Mouse (Mus musculus): Measurements from ENCODE around the gene Zbtb7a. TPM values are rescaled to one million over a fixed set of nuclear protein-coding genes. Genes with fewer than 3 reads are reported as not detected.
A peak's percentile ranks its signal among the peaks of the same experiment; 100 is the strongest.

Gene Zbtb7a
- 4.9 and 5.5 TPM in 2 replicates for polyA plus RNA-seq (2014; fragmentation: Nextera tagmentation; extraction: Ambion mirVana)

GRCm38 (mm10) chr10:81134966-81135681, at the start of gene Zbtb7a:
Zbtb7a (plus strand) TSS chr10:81135220.
- H3K4me2 ChIP-seq (ENCODE audit: low read depth, low read length): peak within 1 kb of the TSS; percentile 98
- peak within 1 kb of the TSS; percentile 76 for H3K4me3 ChIP-seq (ENCODE audit: low read depth, low read length)
- H3K4me1 ChIP-seq (ENCODE audit: control insufficient read depth, insufficient read depth, low read length): peaks cover 11% of the 10 kb centered on the region
- H3K9me3 ChIP-seq (replicated peaks; ENCODE audit: control insufficient read depth, low read length): no peaks in the 10 kb centered on the region
- ATAC-seq (replicated peaks; ENCODE audit: insufficient number of reproducible peaks, low FRiP score, low TSS enrichment, low read depth) (no peak), DNase-seq (ENCODE audit: low spot score) (peak; percentile 59)
- H3K36me3 ChIP-seq (replicated peaks; ENCODE audit: control insufficient read depth, insufficient read depth, low read depth, low read length): no peaks in the 10 kb centered on the region
- H3K27ac ChIP-seq (replicated peaks; ENCODE audit: low read depth, low read length): peak within 1 kb of the TSS; percentile 91
- peaks cover 13% of the 10 kb centered on the region for H3K27me3 ChIP-seq (ENCODE audit: control insufficient read depth, insufficient read depth, low read length)
- H3K9ac ChIP-seq (replicated peaks; ENCODE audit: low read length): peak within 1 kb of the TSS; percentile 91
- WGBS: 2% methylated on average over 40 of the region's 41 CpGs

DNA sequence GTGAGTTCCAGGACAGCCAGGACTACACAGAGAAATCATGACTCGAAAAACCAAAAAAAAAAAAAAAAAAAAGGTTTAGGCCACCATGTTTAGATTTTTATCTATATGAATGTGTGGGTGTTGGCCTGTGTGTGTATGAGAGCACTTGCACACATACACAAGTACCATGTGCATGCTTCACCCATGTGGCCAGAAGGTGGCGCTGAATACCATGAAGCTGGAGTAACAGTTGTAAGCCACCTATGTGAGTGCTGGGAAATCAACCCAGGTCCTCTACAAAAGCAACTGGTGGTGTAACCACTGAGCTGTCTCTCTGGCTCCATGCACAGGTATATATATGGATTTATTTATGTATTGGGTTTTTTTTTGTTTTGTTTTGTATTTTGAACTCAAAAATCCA, 48.0 kb upstream of the Zbtb7a start:
- ATAC-seq (replicated peaks; ENCODE audit: insufficient number of reproducible peaks, low FRiP score, low TSS enrichment, low read depth): no peak
- 0 out of 2 replicates have a peak, but pooled peaks cover 2% of the 10 kb centered on the region for H3K4me1 ChIP-seq (ENCODE audit: control insufficient read depth, insufficient read depth, low read length)
- no peak overlapping the region for H3K4me3 ChIP-seq (ENCODE audit: low read depth, low read length)

DNA sequence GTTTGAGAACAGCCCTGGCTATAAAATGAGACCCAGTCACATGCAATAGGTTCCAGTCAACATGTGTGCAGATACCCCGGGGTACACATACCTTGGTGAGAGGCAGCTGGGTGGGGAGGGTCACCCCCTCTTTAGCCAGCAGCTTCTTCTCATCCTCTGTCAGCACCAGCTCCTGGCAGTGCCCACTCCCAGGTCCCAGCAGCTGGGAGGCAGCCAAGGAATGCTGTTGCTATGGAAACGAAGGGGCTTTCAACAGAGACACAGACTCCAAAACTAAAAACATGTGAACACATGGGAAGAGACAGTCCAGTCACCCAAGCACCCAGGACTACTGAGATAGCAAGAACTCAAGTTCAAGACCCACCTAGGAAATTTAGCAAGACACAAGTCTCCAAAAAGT, 45.8 kb upstream of the Zbtb7a start:
- Histone ChIP-seq H3K4me1 (ENCODE audit: control insufficient read depth, insufficient read depth, low read length) (0 out of 2 replicates have a peak, but pooled peaks cover 2% of the 10 kb centered on the region), H3K36me3 (replicated peaks; ENCODE audit: control insufficient read depth, insufficient read depth, low read depth, low read length) (no peaks in the 10 kb centered on the region), H3K9ac (replicated peaks; ENCODE audit: low read length) (no peak overlapping the region), H3K27me3 (ENCODE audit: control insufficient read depth, insufficient read depth, low read length) (no peaks in the 10 kb centered on the region), H3K4me2 (ENCODE audit: low read depth, low read length) (no peak overlapping the region), H3K27ac (replicated peaks; ENCODE audit: low read depth, low read length) (no peak overlapping the region), H3K4me3 (ENCODE audit: low read depth, low read length) (no peak overlapping the region), H3K9me3 (replicated peaks; ENCODE audit: control insufficient read depth, low read length) (no peaks in the 10 kb centered on the region)
- no peak for ATAC-seq (replicated peaks; ENCODE audit: insufficient number of reproducible peaks, low FRiP score, low TSS enrichment, low read depth)
- peak; percentile 77 for DNase-seq (ENCODE audit: low spot score)
- 70% methylated on average over 2 of the region's 2 CpGs for WGBS

More for the DNA sequence above, 48.0 kb upstream of the Zbtb7a start:
- no peak overlapping the region for H3K9ac ChIP-seq (replicated peaks; ENCODE audit: low read length)
- DNase-seq (ENCODE audit: low spot score): no peak
- H3K36me3 ChIP-seq (replicated peaks; ENCODE audit: control insufficient read depth, insufficient read depth, low read depth, low read length): peaks cover 4% of the 10 kb centered on the region; the same call in 1 of the 2 replicates
- 48% methylated on average over 2 of the region's 2 CpGs for WGBS
- no peak overlapping the region for H3K27ac ChIP-seq (replicated peaks; ENCODE audit: low read depth, low read length)
- no peak overlapping the region for H3K4me2 ChIP-seq (ENCODE audit: low read depth, low read length)
- H3K27me3 ChIP-seq (ENCODE audit: control insufficient read depth, insufficient read depth, low read length): no peaks in the 10 kb centered on the region
- H3K9me3 ChIP-seq (replicated peaks; ENCODE audit: control insufficient read depth, low read length): no peaks in the 10 kb centered on the region

GRCm38 (mm10) chr10:81090621-81091020, 44.4 kb upstream of the Zbtb7a start:
- 0 out of 2 replicates have a peak, but pooled peaks cover 2% of the 10 kb centered on the region for H3K4me1 ChIP-seq (ENCODE audit: control insufficient read depth, insufficient read depth, low read length)
- H3K4me2 ChIP-seq (ENCODE audit: low read depth, low read length): no peak overlapping the region
- no peak overlapping the region for H3K9ac ChIP-seq (replicated peaks; ENCODE audit: low read length)
- no peak overlapping the region for H3K27ac ChIP-seq (replicated peaks; ENCODE audit: low read depth, low read length)
- H3K4me3 ChIP-seq (ENCODE audit: low read depth, low read length): no peak overlapping the region
- no peaks in the 10 kb centered on the region for H3K9me3 ChIP-seq (replicated peaks; ENCODE audit: control insufficient read depth, low read length)
- no peaks in the 10 kb centered on the region for H3K27me3 ChIP-seq (ENCODE audit: control insufficient read depth, insufficient read depth, low read length)
- H3K36me3 ChIP-seq (replicated peaks; ENCODE audit: control insufficient read depth, insufficient read depth, low read depth, low read length): no peaks in the 10 kb centered on the region
- ATAC-seq (replicated peaks; ENCODE audit: insufficient number of reproducible peaks, low FRiP score, low TSS enrichment, low read depth) (no peak), DNase-seq (ENCODE audit: low spot score) (no peak)
- WGBS: 73% methylated on average over 7 of the region's 7 CpGs

GRCm38 (mm10) chr10:81092465-81093250, 42.4 kb upstream of the Zbtb7a start:
- Histone ChIP-seq H3K9me3 (replicated peaks; ENCODE audit: control insufficient read depth, low read length) (no peaks in the 10 kb centered on the region), H3K4me1 (ENCODE audit: control insufficient read depth, insufficient read depth, low read length) (0 out of 2 replicates have a peak, but pooled peaks cover 2% of the 10 kb centered on the region), H3K9ac (replicated peaks; ENCODE audit: low read length) (no peak overlapping the region), H3K4me3 (ENCODE audit: low read depth, low read length) (no peak overlapping the region), H3K4me2 (ENCODE audit: low read depth, low read length) (no peak overlapping the region), H3K27me3 (ENCODE audit: control insufficient read depth, insufficient read depth, low read length) (no peaks in the 10 kb centered on the region; the same call in 1 of the 2 replicates), H3K27ac (replicated peaks; ENCODE audit: low read depth, low read length) (no peak overlapping the region), H3K36me3 (replicated peaks; ENCODE audit: control insufficient read depth, insufficient read depth, low read depth, low read length) (no peaks in the 10 kb centered on the region)
- no peak for ATAC-seq (replicated peaks; ENCODE audit: insufficient number of reproducible peaks, low FRiP score, low TSS enrichment, low read depth)
- DNase-seq (ENCODE audit: low spot score): no peak
- WGBS: 57% methylated on average over 22 of the region's 22 CpGs

- ATAC-seq (replicated peaks; ENCODE audit: insufficient number of reproducible peaks, low FRiP score, low TSS enrichment, low read depth) (no peak), DNase-seq (ENCODE audit: low spot score) (no peak)
- WGBS: 65% methylated on average over 9 of the region's 9 CpGs
- Histone ChIP-seq H3K9me3 (replicated peaks; ENCODE audit: control insufficient read depth, low read length) (no peaks in the 10 kb centered on the region), H3K4me2 (ENCODE audit: low read depth, low read length) (no peak overlapping the region), H3K9ac (replicated peaks; ENCODE audit: low read length) (no peak overlapping the region), H3K27me3 (ENCODE audit: control insufficient read depth, insufficient read depth, low read length) (no peaks in the 10 kb centered on the region; the same call in 1 of the 2 replicates), H3K27ac (replicated peaks; ENCODE audit: low read depth, low read length) (no peak overlapping the region), H3K36me3 (replicated peaks; ENCODE audit: control insufficient read depth, insufficient read depth, low read depth, low read length) (no peaks in the 10 kb centered on the region), H3K4me1 (ENCODE audit: control insufficient read depth, insufficient read depth, low read length) (no peaks in the 10 kb centered on the region), H3K4me3 (ENCODE audit: low read depth, low read length) (no peak overlapping the region)
Observed at GRCm38 (mm10) chr10:81094931-81095678, 39.9 kb upstream of the Zbtb7a start.

DNA sequence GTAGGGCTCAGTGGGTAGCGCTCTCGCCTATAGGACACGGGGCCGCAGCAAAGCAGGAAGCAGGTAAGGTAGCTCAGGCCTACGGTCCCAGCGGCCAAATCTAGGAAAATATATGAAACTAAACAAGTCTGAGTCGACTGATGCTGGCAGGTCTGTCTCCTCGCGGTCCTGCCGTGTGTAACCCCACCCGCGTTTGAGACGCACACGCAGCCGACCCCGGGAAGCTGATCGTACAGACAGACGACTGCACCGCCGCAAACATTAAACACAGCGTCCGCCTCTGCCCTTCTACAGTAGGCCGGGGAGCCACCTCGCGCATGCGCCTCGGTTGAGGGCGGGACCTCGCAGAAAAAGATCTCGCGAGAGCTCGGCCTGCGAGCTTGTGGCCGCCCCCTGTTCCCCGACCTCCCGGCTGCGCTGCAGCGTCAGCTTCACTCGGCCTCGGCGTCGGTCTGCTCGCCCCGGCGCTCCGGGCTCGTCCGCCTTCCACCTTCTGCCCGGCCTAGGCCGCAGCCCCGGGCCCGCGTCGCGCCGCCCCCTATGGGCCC, 29.4 kb upstream of the Zbtb7a start, which contains the start of gene Map2k2:
Map2k2 (plus strand) TSS at position 351 of the 548 bp plus-strand sequence.
- under 1% methylated on average over 56 of the region's 56 CpGs for WGBS
- ATAC-seq (replicated peaks; ENCODE audit: insufficient number of reproducible peaks, low FRiP score, low TSS enrichment, low read depth) (peak; percentile 87), DNase-seq (ENCODE audit: low spot score) (peak; percentile 98)
- Histone ChIP-seq H3K9ac (replicated peaks; ENCODE audit: low read length) (peak within 1 kb of the TSS; percentile 96), H3K36me3 (replicated peaks; ENCODE audit: control insufficient read depth, insufficient read depth, low read depth, low read length) (peaks cover 18% of the 10 kb centered on the region), H3K4me1 (ENCODE audit: control insufficient read depth, insufficient read depth, low read length) (peaks cover 5% of the 10 kb centered on the region), H3K27me3 (ENCODE audit: control insufficient read depth, insufficient read depth, low read length) (no peaks in the 10 kb centered on the region), H3K27ac (replicated peaks; ENCODE audit: low read depth, low read length) (peak within 1 kb of the TSS; percentile 99), H3K4me3 (ENCODE audit: low read depth, low read length) (peak within 1 kb of the TSS; percentile 97), H3K9me3 (replicated peaks; ENCODE audit: control insufficient read depth, low read length) (no peaks in the 10 kb centered on the region), H3K4me2 (ENCODE audit: low read depth, low read length) (peak within 1 kb of the TSS; percentile 76)
